Mouse (Mus musculus) heart, postnatal 0 days (tissue): Measurements from ENCODE around the gene Vmp1.

ENCODE experiments used
- CTCF ChIP-seq: IDR thresholded peaks from 2 replicates; pipeline ENCODE4 v1.5.1; 2016; ENCODE audit warnings: antibody characterized with exemption, control low read depth, low read depth
- EP300 ChIP-seq: IDR thresholded peaks from 2 replicates; pipeline ENCODE4 v1.6.1; 2016; ENCODE audit warnings: antibody characterized with exemption, low read depth

DNA sequence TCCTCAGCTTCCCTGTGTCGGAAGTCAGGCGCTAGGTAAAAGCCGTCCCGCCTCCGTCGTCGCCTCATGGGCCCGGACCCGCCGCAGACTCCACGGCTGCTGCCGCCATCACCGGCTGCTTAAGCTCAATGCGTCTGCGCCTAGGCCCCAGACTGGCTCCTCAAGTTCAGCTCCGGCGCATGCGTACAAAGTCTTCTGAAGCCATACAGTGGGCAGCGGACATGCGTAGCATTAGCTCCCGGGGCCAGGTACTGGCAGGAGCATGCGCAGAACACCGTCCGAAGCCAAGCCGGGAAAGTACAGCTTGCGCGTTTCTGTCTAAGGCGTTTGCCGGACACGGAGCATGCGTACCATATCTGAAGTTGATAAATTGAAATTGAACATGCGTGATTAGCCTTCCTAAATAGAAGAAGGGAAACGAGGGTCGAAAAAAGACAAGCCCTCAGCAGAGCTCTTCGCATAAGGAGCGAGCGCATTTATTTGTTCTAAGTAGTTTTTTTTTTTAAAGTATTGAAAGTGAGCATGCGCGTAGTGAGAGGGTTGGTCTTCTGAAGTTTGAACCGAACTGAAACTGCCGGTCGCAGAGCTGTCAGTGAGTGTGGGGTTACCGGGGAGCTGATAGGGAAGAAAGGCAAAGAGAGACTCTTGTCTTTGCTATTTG lies 138.9 kb downstream of the Vmp1 start, which contains the start of the genes Rps6kb1 and Tubd1:
- TF ChIP-seq EP300 (no peak), CTCF (no peak)
